Mouse (Mus musculus): ENCODE data around the gene Tusc1.

- no peak for TF ChIP-seq ZC3H11A (IDR thresholded peaks at IDR 0.05; ENCODE audit: borderline replicate concordance, low read depth, low read length)
- no peak for TF ChIP-seq HCFC1 (IDR thresholded peaks at IDR 0.05; ENCODE audit: borderline replicate concordance, insufficient read depth, low read length)
Observed at GRCm38 (mm10) chr4:93337977-93338376, 2.7 kb upstream of the Tusc1 start.
